Mouse (Mus musculus) hindbrain, embryonic 11.5 days (tissue): ENCODE measurements at regions not wholly inside any gene's neighbourhood (a gene's known extent, or its start where the extent isn't known, plus 50 kb on each side); places are given as distances from the start of the nearest gene placed in this dataset.
"Not testable (repeated sequence)": the region's sequence is repeated elsewhere in the genome, so short reads cannot be mapped to it uniquely, and the experiment has no call there.

ENCODE experiments used
- ATAC-seq: fragments of 200-750 bp; cut with Nextera tagmentation; 2 replicates; pipeline ENCODE4 v1.8.0; 2017; ENCODE audit warnings: mild to moderate bottlenecking, moderate TSS enrichment, moderate library complexity; ENCODE audit not compliant: low FRiP score
- DNase-seq: peaks from one replicate; pipeline ENCODE4 v3.0.0-alpha.2; 2015; ENCODE audit warnings: low spot score
- H3K27ac ChIP-seq: fragments of 300-500 bp; sonication (generic); 2 replicates; pipeline ENCODE4 v1.5.1; 2014; ENCODE audit warnings: mild to moderate bottlenecking, low read depth, low read length
- H3K27me3 ChIP-seq: fragments of 300-500 bp; sonication (generic); 2 replicates; pipeline ENCODE4 v1.6.1; 2014; ENCODE audit warnings: mild to moderate bottlenecking, low read length, moderate library complexity, mixed read lengths; ENCODE audit not compliant: control insufficient read depth, insufficient read depth
- H3K36me3 ChIP-seq: fragments of 300-500 bp; sonication (generic); 2 replicates; pipeline ENCODE4 v1.6.1; 2014; ENCODE audit warnings: mild to moderate bottlenecking, low read length, moderate library complexity, mixed read lengths; ENCODE audit not compliant: control insufficient read depth, insufficient read depth
- H3K4me1 ChIP-seq: fragments of 300-500 bp; sonication (generic); replicated peaks from 2 replicates; pipeline ENCODE4 v1.6.1; 2014; ENCODE audit warnings: low read length, mixed read lengths; ENCODE audit not compliant: control insufficient read depth, insufficient read depth
- H3K4me2 ChIP-seq: fragments of 300-500 bp; sonication (generic); replicated peaks from 2 replicates; pipeline ENCODE4 v1.6.1; 2014; ENCODE audit warnings: mild to moderate bottlenecking, low read depth, low read length
- H3K4me3 ChIP-seq: fragments of 300-500 bp; sonication (generic); 2 replicates; pipeline ENCODE4 v1.5.1; 2014; ENCODE audit warnings: low read depth, low read length
- H3K9ac ChIP-seq: fragments of 300-500 bp; sonication (generic); 2 replicates; pipeline ENCODE4 v1.6.1; 2014; ENCODE audit warnings: low read depth, low read length
- H3K9me3 ChIP-seq: fragments of 300-500 bp; sonication (generic); 2 replicates; pipeline ENCODE4 v1.6.1; 2016; ENCODE audit warnings: low read length; ENCODE audit not compliant: control insufficient read depth
- WGBS: fragments of 180-500 bp; shearing (Covaris S2); extraction: QIAGEN DNeasy Blood & Tissue Kit; methylation state at CpG from one replicate; pipeline ENCODE4 v1.1.7; 2014; 5-methylcytosine and 5-hydroxymethylcytosine counted together

DNA sequence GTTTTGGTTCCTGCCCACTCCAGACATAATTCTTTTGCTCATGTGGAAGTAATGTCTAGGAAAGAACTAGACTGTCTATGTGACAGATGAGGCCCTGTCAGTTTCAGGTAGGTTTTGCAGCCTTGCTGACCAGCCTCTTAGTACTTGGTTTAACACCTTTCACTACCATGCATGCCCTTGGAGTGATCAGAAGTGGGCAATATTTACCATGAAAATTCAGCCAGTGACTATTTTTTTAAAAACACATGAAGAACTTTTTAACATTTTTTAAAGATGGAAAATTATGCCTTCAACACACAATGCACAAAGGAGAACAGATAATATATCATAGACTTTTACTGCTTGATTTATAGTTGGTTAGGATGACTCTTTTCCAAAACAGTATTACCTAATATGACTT lies 58.1 kb downstream of the Cox7c start:
- H3K27me3 ChIP-seq, result no peaks in the 10 kb centered on the region
- H3K9me3 ChIP-seq, result no peaks in the 10 kb centered on the region
- no peak overlapping the region for H3K4me3 ChIP-seq
- no peak for ATAC-seq
- H3K9ac ChIP-seq, result no peak overlapping the region
- DNase-seq, result no peak
- no peaks in the 10 kb centered on the region for H3K4me1 ChIP-seq
- no peaks in the 10 kb centered on the region for H3K36me3 ChIP-seq
- H3K27ac ChIP-seq, result no peak overlapping the region
- H3K4me2 ChIP-seq, result no peak overlapping the region

DNA sequence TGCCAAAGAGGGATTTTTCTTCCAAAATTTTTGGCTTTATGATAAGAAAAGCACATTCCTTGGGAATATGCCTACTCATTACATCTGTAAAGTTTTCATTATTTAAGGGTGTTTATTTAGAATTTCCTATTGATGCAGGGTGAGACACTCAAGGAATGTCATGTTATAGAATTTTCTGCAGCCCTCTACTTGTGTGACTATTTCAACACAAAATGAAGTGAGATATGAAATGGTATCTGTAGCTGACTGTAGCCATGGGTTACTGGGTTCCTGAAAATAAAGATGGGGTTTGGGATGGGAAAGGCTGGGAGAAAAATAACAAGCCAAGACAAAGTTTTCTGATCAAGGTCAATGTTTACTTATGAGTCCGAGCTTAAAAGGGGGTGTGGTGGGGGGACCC lies 64.6 kb downstream of the Cox7c start:
- Histone ChIP-seq H3K27ac (no peak overlapping the region), H3K4me1 (no peaks in the 10 kb centered on the region), H3K36me3 (no peaks in the 10 kb centered on the region), H3K4me2 (no peak overlapping the region), H3K27me3 (no peaks in the 10 kb centered on the region), H3K9me3 (no peaks in the 10 kb centered on the region), H3K9ac (no peak overlapping the region), H3K4me3 (no peak overlapping the region)
- DNase-seq (no peak), ATAC-seq (no peak)
- 79% methylated on average over 1 of the region's 1 CpGs for WGBS

DNA sequence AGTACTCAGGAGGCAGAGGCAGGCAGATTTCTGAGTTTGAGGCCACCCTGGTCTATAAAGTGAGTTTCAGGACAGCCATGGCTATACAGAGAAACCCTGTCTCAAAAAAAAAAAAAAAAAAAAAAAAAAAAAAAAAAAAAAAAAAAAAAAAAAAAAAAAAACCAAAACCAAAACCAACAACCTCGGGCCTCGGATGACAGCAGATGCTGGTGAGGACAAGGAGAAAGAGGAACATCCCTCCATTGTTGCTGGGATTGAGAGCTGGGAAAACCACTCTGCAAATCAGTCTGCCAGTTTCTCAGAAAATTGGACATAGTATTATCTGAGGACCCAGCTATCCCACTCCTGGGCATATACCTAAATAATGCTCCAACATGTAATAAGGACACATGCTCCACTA lies 82.7 kb downstream of the Cox7c start:
- H3K4me2 ChIP-seq, H3K4me1 ChIP-seq, H3K9me3 ChIP-seq, H3K4me3 ChIP-seq, H3K27ac ChIP-seq, H3K9ac ChIP-seq, DNase-seq, H3K27me3 ChIP-seq, ATAC-seq, H3K36me3 ChIP-seq: not testable (repeated sequence)
- 86% methylated on average over 2 of the region's 2 CpGs for WGBS

DNA sequence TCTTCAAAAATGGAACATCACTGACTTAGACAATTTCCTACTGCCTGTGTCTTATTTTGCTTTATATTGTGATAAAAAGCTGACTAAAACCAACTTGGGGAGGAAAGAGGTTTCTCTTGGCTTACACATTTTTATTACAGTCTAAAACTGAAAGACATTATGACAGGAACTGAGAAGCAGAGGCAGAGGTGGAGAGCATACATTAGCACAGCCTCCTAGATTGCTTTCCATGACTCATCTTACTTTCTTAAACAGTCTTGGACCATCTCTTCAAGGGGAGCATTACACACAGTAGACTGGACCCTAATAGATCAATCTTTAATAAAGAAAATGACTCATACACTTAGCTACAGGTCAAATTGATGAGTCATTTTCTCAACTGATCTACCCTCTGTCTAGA lies 91.4 kb downstream of the Cox7c start:
- H3K9ac ChIP-seq, result no peak overlapping the region
- DNase-seq (no peak), ATAC-seq (no peak)
- no peaks in the 10 kb centered on the region for H3K36me3 ChIP-seq
- H3K27me3 ChIP-seq, result no peaks in the 10 kb centered on the region
- no peaks in the 10 kb centered on the region for H3K4me1 ChIP-seq
- no peak overlapping the region for H3K4me2 ChIP-seq
- no peak overlapping the region for H3K4me3 ChIP-seq
- H3K9me3 ChIP-seq, result no peaks in the 10 kb centered on the region
- no peak overlapping the region for H3K27ac ChIP-seq

DNA sequence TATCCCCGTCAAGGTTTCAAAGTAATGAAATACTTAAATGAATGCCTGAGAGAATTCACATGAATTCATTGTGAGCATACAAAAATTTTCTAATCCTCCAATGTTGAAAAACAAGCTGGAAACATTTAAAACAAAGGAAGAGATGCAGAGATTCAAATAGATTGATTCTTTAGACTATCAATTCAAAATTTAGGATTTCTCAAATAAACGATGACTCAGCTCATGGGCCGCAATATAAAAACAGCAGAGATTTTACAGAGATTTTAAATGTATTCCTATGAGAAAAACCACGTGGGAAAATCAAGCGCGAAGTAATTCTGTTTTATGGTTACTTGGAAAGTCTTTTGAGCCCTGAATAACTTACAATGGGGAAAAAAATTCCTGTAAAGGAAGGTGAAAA lies 93.8 kb downstream of the Cox7c start:
- Histone ChIP-seq H3K27me3 (no peaks in the 10 kb centered on the region), H3K27ac (no peak overlapping the region), H3K4me1 (no peaks in the 10 kb centered on the region), H3K9me3 (no peaks in the 10 kb centered on the region), H3K4me2 (no peak overlapping the region), H3K4me3 (no peak overlapping the region), H3K9ac (no peak overlapping the region), H3K36me3 (no peaks in the 10 kb centered on the region)
- DNase-seq, result no peak
- no peak for ATAC-seq
- 92% methylated on average over 6 of the region's 6 CpGs for WGBS

DNA sequence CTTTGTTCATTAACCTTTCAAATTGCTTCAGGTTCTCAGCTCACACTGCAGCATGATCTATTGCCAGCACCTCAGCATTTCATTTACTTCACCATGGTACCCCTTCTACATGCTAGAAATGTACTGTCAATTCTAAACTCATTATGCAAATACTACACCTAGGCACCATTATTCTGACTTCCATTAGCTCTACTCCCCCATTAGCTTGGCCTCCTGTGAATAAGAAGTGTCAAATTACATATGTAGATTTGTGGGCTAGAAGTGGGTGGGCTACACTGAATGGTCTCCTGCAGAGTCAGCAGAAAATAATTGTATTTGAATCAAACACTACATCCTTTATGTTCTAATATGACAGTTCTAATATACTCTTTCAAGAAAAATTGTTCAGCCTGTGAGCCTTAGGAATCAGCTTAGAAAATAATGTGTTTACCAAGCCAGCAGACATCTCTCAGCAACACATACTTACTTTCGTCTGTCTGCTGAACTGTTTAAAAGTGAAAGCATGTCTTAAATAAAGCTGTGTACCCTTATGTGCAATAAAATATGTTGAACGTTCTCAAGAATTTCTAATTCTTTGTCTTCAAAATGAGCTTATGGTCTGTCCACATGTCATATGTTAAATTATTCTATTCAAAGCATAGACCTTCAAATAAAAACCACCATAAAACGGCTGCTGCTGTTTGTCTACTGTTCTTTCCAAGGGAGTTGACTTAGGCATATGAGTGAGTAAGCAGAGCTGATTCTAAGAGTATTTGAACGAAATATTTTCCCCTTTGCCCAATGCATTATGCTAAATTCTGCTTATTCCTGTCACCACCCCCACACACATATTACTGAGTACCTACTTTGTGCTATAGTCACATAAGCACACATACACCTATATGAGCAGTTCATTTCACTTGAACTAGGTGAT lies 119.6 kb downstream of the Cox7c start:
- Histone ChIP-seq H3K4me1 (no peaks in the 10 kb centered on the region), H3K9me3 (no peaks in the 10 kb centered on the region), H3K27ac (0 out of 2 replicates have a peak overlapping the region, but pooled peaks have one; percentile 9), H3K4me2 (no peak overlapping the region), H3K4me3 (no peak overlapping the region), H3K9ac (no peak overlapping the region), H3K36me3 (no peaks in the 10 kb centered on the region), H3K27me3 (no peaks in the 10 kb centered on the region)
- DNase-seq (peak; percentile 12), ATAC-seq (peak; percentile 98)
- WGBS, result 75% methylated on average over 4 of the region's 4 CpGs

DNA sequence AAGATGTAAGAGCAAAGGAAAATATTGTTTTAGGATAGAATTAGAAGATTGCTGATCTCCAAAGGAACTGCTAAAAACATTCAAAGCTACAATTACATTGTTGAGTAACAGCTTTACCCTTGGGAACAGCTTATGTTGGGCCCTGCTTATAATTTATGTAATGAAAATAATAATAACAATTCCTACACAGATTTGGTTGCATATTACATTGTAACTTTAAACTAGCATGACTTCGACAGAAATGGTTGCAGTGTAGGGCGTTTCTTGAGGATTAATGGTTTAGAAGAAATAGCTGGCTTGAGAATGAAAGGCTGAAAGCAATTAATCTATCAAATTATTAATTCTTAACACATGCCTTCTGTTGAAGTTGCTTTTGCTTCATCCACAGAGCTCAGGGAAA lies 120.4 kb downstream of the Cox7c start:
- no peak overlapping the region for H3K4me2 ChIP-seq
- no peaks in the 10 kb centered on the region for H3K36me3 ChIP-seq
- DNase-seq, result no peak
- ATAC-seq, result peak; percentile 36; the same call in 1 of the 2 replicates
- no peaks in the 10 kb centered on the region for H3K27me3 ChIP-seq
- no peaks in the 10 kb centered on the region for H3K9me3 ChIP-seq
- no peak overlapping the region for H3K9ac ChIP-seq
- H3K27ac ChIP-seq, result 0 out of 2 replicates have a peak overlapping the region, but pooled peaks have one; percentile 9
- no peaks in the 10 kb centered on the region for H3K4me1 ChIP-seq
- 74% methylated on average over 2 of the region's 2 CpGs for WGBS
- no peak overlapping the region for H3K4me3 ChIP-seq

DNA sequence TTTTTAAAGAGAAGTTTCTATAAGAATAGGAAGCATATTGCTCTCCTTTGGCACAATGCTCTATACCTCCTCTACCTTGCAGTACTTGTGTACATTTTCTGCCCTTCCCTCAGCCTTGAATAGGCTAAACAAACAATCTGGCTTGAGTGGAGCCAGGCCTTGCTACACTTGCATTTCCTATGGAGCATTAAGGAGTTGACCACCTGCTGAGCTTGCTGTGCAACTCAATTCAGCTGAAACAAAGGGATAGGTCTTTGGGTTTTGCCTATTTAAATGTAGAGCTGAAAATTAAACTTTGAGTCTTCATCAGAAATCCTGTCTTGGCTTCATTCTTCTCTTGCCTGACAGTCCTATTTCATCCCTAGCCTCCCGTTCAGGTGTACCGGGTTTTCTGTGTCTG lies 124.0 kb downstream of the Cox7c start:
- no peak overlapping the region for H3K27ac ChIP-seq
- WGBS, result 91% methylated on average over 2 of the region's 2 CpGs
- no peak for DNase-seq
- no peaks in the 10 kb centered on the region for H3K36me3 ChIP-seq
- no peaks in the 10 kb centered on the region for H3K9me3 ChIP-seq
- H3K27me3 ChIP-seq, result no peaks in the 10 kb centered on the region
- H3K4me1 ChIP-seq, result no peaks in the 10 kb centered on the region
- ATAC-seq, result no peak
- H3K4me3 ChIP-seq, result no peak overlapping the region
- no peak overlapping the region for H3K4me2 ChIP-seq
- H3K9ac ChIP-seq, result no peak overlapping the region

DNA sequence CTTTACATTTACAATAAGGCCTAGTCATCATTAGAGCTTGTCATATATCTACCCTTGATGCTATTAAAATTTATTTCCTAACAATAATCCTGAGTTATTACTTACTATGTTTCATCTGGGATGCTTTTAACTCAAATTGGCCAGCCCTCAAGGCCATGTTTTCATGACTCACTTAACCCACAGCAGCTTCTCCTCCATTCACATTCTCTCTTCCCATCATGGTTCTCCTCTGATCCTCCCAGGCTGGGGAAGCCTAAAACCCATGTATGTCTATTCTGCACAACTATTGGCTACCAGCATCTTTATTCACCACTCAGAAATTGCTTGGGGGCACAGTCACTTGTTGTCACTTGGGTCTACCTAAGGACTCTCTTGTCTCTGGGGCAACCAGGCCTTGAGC lies 144.9 kb downstream of the Cox7c start:
- no peak overlapping the region for H3K27ac ChIP-seq
- no peak overlapping the region for H3K9ac ChIP-seq
- ATAC-seq (no peak), DNase-seq (no peak)
- H3K9me3 ChIP-seq, result no peaks in the 10 kb centered on the region
- no peaks in the 10 kb centered on the region for H3K4me1 ChIP-seq
- H3K4me2 ChIP-seq, result no peak overlapping the region
- H3K36me3 ChIP-seq, result no peaks in the 10 kb centered on the region
- no peak overlapping the region for H3K4me3 ChIP-seq
- no peaks in the 10 kb centered on the region for H3K27me3 ChIP-seq
